Mouse (Mus musculus): ENCODE measurements around the gene Il13ra1.

Gene Il13ra1

GRCm38 (mm10) chrX:36195736-36196525 is 84.0 kb downstream of the Il13ra1 start, which contains the start of gene Zcchc12:
Gene Zcchc12 (plus strand): TSS chrX:36195904.
- peak; percentile 12 for DNase-seq

- DNase-seq, result no peak
Measured at GRCm38 (mm10) chrX:36209554-36209953, 97.6 kb downstream of the Il13ra1 start.

GRCm38 (mm10) chrX:36211216-36211615 is 99.3 kb downstream of the Il13ra1 start:
- DNase-seq, result no peak

Data from cerebellum, adult 9-11 months (tissue).